Mouse (Mus musculus): ENCODE measurements around the gene Tube1.

DNA sequence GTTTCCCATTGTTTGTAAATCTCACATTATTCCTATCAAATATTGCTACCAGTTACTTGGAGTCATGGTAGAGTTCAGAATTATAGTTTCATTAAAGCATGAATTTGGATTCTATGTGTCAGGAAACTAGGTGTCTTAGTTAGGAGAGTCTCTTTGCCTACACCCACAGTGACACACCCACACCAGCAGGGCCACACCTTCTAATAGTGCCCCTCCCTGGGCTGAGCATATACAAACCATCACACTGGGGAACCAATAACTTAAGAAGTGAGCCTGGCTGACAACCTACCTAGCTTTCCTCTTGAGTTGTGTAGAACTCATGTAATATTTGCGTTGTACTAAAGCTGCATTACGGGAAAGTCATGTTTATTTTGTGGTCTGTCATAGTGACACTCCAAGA is 7.6 kb downstream of the Tube1 start:
- TF ChIP-seq CTCF (IDR thresholded peaks at IDR 0.05; ENCODE audit: insufficient read depth, low read depth, low read length) = no peak
- TF ChIP-seq POLR2A (IDR thresholded peaks at IDR 0.05; ENCODE audit: insufficient read depth, low read depth, low read length) = no peak
